Mouse (Mus musculus) megakaryocyte, embryonic 14.5 days (primary cell): Measurements from ENCODE around the gene Olfr1215.

Source experiments
- FLI1 ChIP-seq: IDR thresholded peaks from 2 replicates; pipeline ENCODE4 v1.6.1; 2012; ENCODE audit warnings: low read length, inconsistent platforms, mixed read lengths
- GATA1 ChIP-seq: IDR thresholded peaks from 3 replicates; pipeline ENCODE4 v1.6.1; 2012; ENCODE audit warnings: mixed read lengths, low read length, inconsistent platforms, borderline replicate concordance

- no peak for TF ChIP-seq FLI1
- no peak for TF ChIP-seq GATA1
These were observed 53.1 kb downstream of the Olfr1215 start, which contains the start of gene Olfr1212 for GRCm38 (mm10) chr2:88953669-88954068.
